Mouse (Mus musculus) intestine, embryonic 15.5 days (tissue): Measurements from ENCODE around the gene Rnd1. TPM values are rescaled to one million over a fixed set of nuclear protein-coding genes. Genes with fewer than 3 reads are reported as not detected.

Source experiments
- ATAC-seq: fragments of 200-750 bp; cut with Nextera tagmentation; 2 replicates; pipeline ENCODE4 v1.8.0; 2017; ENCODE audit warnings: moderate TSS enrichment, moderate library complexity
- H3K27ac ChIP-seq: fragments of 300-500 bp; sonication (generic); 2 replicates; pipeline ENCODE4 v1.5.1; 2015; ENCODE audit warnings: mild to moderate bottlenecking, inconsistent platforms
- H3K27me3 ChIP-seq: fragments of 300-500 bp; sonication (generic); replicated peaks from 2 replicates; pipeline ENCODE4 v1.6.1; 2015; ENCODE audit warnings: inconsistent platforms
- H3K36me3 ChIP-seq: fragments of 300-500 bp; sonication (generic); 2 replicates; pipeline ENCODE4 v1.6.1; 2015; ENCODE audit warnings: inconsistent platforms
- H3K4me1 ChIP-seq: fragments of 300-500 bp; sonication (generic); replicated peaks from 2 replicates; pipeline ENCODE4 v1.6.1; 2015; ENCODE audit warnings: inconsistent platforms
- H3K4me2 ChIP-seq: fragments of 300-500 bp; sonication (generic); replicated peaks from 2 replicates; pipeline ENCODE4 v1.6.1; 2015; ENCODE audit warnings: mild to moderate bottlenecking, inconsistent platforms
- H3K4me3 ChIP-seq: fragments of 300-500 bp; sonication (generic); replicated peaks from 2 replicates; pipeline ENCODE4 v1.5.1; 2015; ENCODE audit warnings: inconsistent platforms
- H3K9ac ChIP-seq: fragments of 300-500 bp; sonication (generic); 2 replicates; pipeline ENCODE4 v1.6.1; 2015; ENCODE audit warnings: inconsistent platforms
- H3K9me3 ChIP-seq: fragments of 300-500 bp; sonication (generic); 2 replicates; pipeline ENCODE4 v1.6.1; 2016; ENCODE audit warnings: inconsistent platforms
- WGBS: fragments of 180-500 bp; shearing (Covaris S2); methylation state at CpG from one replicate; pipeline ENCODE4 v1.1.7; 2015; 5-methylcytosine and 5-hydroxymethylcytosine counted together
- polyA plus RNA-seq: library from polyadenylated mRNA; unstranded; fragments of >200 nt; fragmentation: Nextera tagmentation; extraction: Ambion mirVana; gene quantifications from 2 replicates; pipeline ENCODE4 v1.2.1, GENCODE M21; 2015

Gene Rnd1
- polyA plus RNA-seq, 1 experiment from 2014 or later, result 1.1 TPM

DNA sequence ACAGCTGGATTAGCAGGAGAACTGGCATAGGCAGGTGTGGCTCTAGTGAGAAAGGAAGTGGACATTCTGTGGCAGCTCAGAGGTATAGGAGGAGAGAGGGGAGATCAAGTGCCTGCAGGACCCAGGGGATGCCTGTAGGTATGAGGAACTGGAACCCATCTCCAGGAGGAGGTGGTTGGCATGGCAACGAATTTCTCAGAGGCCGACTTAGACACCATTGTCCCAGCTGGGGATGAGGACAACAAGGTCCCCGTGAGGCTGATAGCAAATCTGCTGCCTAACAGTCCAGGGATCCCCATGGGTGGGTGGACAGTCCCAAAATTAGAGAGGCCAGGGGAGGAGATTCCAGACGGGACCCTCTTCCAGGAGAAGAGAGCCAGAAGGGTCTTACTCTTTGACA lies 44.3 kb downstream of the Rnd1 start:
- no peak for ATAC-seq
- Histone ChIP-seq H3K9me3 (no peaks in the 10 kb centered on the region), H3K27me3 (peaks cover 14% of the 10 kb centered on the region), H3K4me2 (peak overlapping the region; percentile 94), H3K4me1 (peaks cover 62% of the 10 kb centered on the region), H3K4me3 (peak overlapping the region; percentile 89), H3K9ac (no peak overlapping the region), H3K36me3 (no peaks in the 10 kb centered on the region), H3K27ac (no peak overlapping the region)
- 14% methylated on average over 4 of the region's 4 CpGs for WGBS

DNA sequence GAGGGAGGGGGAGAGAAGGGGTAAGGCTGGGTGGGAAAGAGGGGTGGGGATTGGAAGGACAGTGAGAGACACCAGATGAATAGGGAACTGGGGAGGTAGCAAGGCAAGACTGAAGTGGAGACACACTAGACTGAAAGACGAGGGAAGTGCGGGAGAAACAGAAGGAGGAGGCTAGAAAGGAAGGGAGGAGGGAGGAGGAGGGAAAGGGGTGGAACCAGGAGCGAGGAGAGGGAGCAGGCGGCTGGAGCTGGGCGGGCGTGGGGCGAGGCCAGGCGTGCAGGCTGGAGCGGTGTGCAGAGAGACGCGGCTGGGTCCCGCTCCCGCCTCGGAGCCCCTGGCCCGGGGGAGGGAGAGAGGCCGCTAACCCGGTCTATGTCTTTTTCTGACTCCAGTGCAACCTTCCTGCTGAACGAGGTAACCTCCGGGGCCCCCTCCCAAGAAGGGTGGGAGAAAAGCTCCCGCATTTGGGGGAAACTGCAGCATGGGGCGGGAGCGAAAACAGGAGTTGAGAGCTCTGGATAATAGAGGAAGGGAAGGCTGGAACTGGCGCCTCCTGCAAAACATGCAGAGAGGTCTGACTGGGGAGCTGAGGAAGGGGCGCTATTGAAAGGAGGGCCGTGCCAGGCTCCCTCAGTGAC lies 45.0 kb downstream of the Rnd1 start:
- peak; percentile 81 for ATAC-seq
- 0% methylated on average over 25 of the region's 25 CpGs for WGBS
- no peaks in the 10 kb centered on the region for H3K36me3 ChIP-seq
- H3K4me1 ChIP-seq, result peaks cover 62% of the 10 kb centered on the region
- H3K4me2 ChIP-seq, result peak overlapping the region; percentile 94
- peak overlapping the region; percentile 89 for H3K4me3 ChIP-seq
- no peaks in the 10 kb centered on the region for H3K9me3 ChIP-seq
- peaks cover 14% of the 10 kb centered on the region for H3K27me3 ChIP-seq
- H3K27ac ChIP-seq, result peak overlapping the region; percentile 70
- H3K9ac ChIP-seq, result peak overlapping the region; percentile 70

- Histone ChIP-seq H3K27ac (peak overlapping the region; percentile 70; the same call in 1 of the 2 replicates), H3K4me2 (peak overlapping the region; percentile 94), H3K9me3 (no peaks in the 10 kb centered on the region), H3K4me3 (peak overlapping the region; percentile 89), H3K4me1 (peaks cover 61% of the 10 kb centered on the region), H3K9ac (peak overlapping the region; percentile 70), H3K36me3 (no peaks in the 10 kb centered on the region), H3K27me3 (peaks cover 14% of the 10 kb centered on the region)
- peak; percentile 27 for ATAC-seq
- WGBS, result 2% methylated on average over 18 of the region's 18 CpGs
Measured at GRCm38 (mm10) chr15:98631493-98631892, 45.8 kb downstream of the Rnd1 start.

GRCm38 (mm10) chr15:98630540-98630939 lies 46.7 kb downstream of the Rnd1 start, which contains the start of gene Cacnb3:
Gene Cacnb3 (plus strand): TSS chr15:98630840.
- H3K9ac ChIP-seq, result peak within 1 kb of the TSS; percentile 70
- H3K4me3 ChIP-seq, result peak within 1 kb of the TSS; percentile 89
- H3K27ac ChIP-seq, result peak within 1 kb of the TSS; percentile 70; the same call in 1 of the 2 replicates
- H3K4me1 ChIP-seq, result peaks cover 56% of the 10 kb centered on the region
- no peaks in the 10 kb centered on the region for H3K9me3 ChIP-seq
- H3K36me3 ChIP-seq, result no peaks in the 10 kb centered on the region
- no peak for ATAC-seq
- 55% methylated on average over 4 of the region's 4 CpGs for WGBS
- peaks cover 14% of the 10 kb centered on the region for H3K27me3 ChIP-seq
- peak within 1 kb of the TSS; percentile 94 for H3K4me2 ChIP-seq

DNA sequence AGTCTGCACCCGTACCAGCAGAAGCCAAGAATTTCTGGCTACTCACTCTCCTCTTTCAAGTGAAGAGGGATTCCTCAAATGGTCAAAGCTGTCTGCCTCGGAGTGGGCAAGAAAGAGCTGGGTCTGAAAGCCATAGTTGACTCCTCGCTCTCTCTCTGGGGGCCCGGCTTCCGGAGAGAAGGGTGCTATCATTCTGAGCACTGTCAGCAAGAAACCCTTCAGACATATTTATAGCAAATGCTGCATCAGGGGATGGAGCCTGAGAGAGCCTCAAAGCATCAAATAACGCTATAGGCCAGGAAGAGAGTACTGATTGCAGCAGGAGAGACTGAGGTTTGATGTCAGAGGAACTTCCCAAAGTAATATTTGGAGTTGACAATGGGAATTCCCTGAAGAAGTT lies 47.8 kb downstream of the Rnd1 start:
- Histone ChIP-seq H3K36me3 (no peaks in the 10 kb centered on the region), H3K4me1 (peaks cover 51% of the 10 kb centered on the region), H3K9me3 (no peaks in the 10 kb centered on the region), H3K9ac (no peak overlapping the region), H3K4me2 (peak overlapping the region; percentile 49; the same call in 1 of the 2 replicates), H3K27me3 (peaks cover 14% of the 10 kb centered on the region), H3K27ac (no peak overlapping the region), H3K4me3 (no peak overlapping the region)
- WGBS, result 42% methylated on average over 6 of the region's 6 CpGs
- ATAC-seq, result no peak

DNA sequence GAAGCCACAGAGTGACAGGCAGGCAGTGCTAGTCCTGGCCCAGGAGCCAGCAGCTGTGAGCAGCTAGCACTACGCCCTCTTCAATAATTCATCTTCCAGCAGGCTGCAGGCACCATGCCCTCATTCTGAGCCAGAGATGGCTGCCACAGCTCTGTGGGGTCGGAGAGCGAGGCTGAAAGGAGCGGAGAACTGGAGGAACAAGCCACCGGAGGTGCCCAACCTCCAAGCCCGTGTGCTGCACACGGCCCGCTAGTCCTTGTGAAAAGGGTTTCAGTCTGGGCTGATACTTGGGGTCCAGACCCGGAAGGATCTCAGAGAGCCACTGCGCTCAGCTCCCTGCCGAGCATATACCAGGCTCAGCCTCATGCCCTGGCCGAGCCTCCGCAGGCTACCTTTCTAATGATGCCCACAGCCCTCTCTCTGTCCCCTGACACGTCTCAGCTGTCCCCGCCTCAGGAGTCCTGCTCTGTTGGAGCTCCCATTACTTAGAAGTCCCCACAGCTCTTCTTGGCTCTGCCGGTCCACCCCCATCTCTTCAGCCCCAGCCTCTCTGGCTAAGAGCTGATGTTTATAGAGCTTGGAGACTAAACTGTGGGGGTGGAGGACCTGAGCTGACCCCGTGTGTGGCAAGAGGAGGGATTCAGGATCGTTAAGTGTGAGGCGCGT lies 48.5 kb downstream of the Rnd1 start:
- H3K4me1 ChIP-seq, result peaks cover 45% of the 10 kb centered on the region
- no peak for ATAC-seq
- H3K27me3 ChIP-seq, result peaks cover 14% of the 10 kb centered on the region
- 11% methylated on average over 20 of the region's 20 CpGs for WGBS
- H3K4me3 ChIP-seq, result peak overlapping the region; percentile 7
- 0 out of 2 replicates have a peak overlapping the region, but pooled peaks have one; percentile 37 for H3K27ac ChIP-seq
- no peak overlapping the region for H3K9ac ChIP-seq
- H3K4me2 ChIP-seq, result peak overlapping the region; percentile 49
- H3K9me3 ChIP-seq, result no peaks in the 10 kb centered on the region
- no peaks in the 10 kb centered on the region for H3K36me3 ChIP-seq

GRCm38 (mm10) chr15:98626487-98627212 lies 50.6 kb downstream of the Rnd1 start:
- no peaks in the 10 kb centered on the region for H3K36me3 ChIP-seq
- peaks cover 5% of the 10 kb centered on the region for H3K27me3 ChIP-seq
- no peak overlapping the region for H3K9ac ChIP-seq
- H3K4me2 ChIP-seq, result no peak overlapping the region
- H3K4me3 ChIP-seq, result no peak overlapping the region
- 78% methylated on average over 7 of the region's 7 CpGs for whole genome bisulfite sequencing
- peaks cover 32% of the 10 kb centered on the region for H3K4me1 ChIP-seq
- no peak for ATAC-seq
- no peak overlapping the region for H3K27ac ChIP-seq
- no peaks in the 10 kb centered on the region for H3K9me3 ChIP-seq

GRCm38 (mm10) chr15:98626078-98626477 lies 51.2 kb downstream of the Rnd1 start:
- ATAC-seq, result no peak
- Histone ChIP-seq H3K27ac (no peak overlapping the region), H3K4me2 (no peak overlapping the region), H3K9me3 (no peaks in the 10 kb centered on the region), H3K4me3 (no peak overlapping the region), H3K9ac (no peak overlapping the region), H3K36me3 (no peaks in the 10 kb centered on the region), H3K27me3 (peaks cover 4% of the 10 kb centered on the region), H3K4me1 (peaks cover 26% of the 10 kb centered on the region)
- WGBS, result 26% methylated on average over 8 of the region's 8 CpGs

- Histone ChIP-seq H3K9me3 (no peaks in the 10 kb centered on the region), H3K4me1 (peaks cover 8% of the 10 kb centered on the region), H3K4me3 (no peak overlapping the region), H3K4me2 (no peak overlapping the region), H3K9ac (no peak overlapping the region), H3K36me3 (no peaks in the 10 kb centered on the region), H3K27ac (no peak overlapping the region), H3K27me3 (no peaks in the 10 kb centered on the region)
- WGBS, result 49% methylated on average over 5 of the region's 5 CpGs
- no peak for ATAC-seq
Measured at GRCm38 (mm10) chr15:98623361-98623821, 53.9 kb downstream of the Rnd1 start.

GRCm38 (mm10) chr15:98622721-98623120 lies 54.5 kb downstream of the Rnd1 start:
- Histone ChIP-seq H3K4me3 (no peak overlapping the region), H3K4me1 (peaks cover 7% of the 10 kb centered on the region; the same call in 1 of the 2 replicates), H3K4me2 (no peak overlapping the region), H3K27me3 (no peaks in the 10 kb centered on the region), H3K9me3 (no peaks in the 10 kb centered on the region), H3K27ac (no peak overlapping the region), H3K36me3 (no peaks in the 10 kb centered on the region), H3K9ac (no peak overlapping the region)
- WGBS, result 22% methylated on average over 6 of the region's 6 CpGs
- ATAC-seq, result no peak

DNA sequence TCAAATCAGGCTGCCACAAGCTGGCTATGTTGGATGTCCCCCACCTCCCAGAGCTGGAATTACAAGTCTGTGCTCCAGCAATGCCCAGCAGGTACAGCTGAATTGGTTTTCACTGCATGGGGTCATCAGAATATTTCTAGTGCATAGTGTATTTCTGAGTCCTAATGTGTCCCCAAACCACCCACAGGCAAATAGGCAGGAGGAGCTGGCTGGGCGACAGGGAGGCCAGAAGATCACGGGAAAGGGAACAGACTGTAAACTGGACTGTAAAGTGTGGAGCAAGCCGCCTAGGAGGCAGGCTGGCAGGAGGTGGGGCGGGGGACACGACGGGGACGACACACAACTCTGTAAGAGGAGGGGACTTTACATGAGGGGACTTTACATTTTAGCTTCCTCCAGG lies 55.1 kb downstream of the Rnd1 start:
- H3K4me1 ChIP-seq, result peaks cover 10% of the 10 kb centered on the region; the same call in 1 of the 2 replicates

GRCm38 (mm10) chr15:98617176-98617537 lies 60.1 kb downstream of the Rnd1 start:
- H3K4me2 ChIP-seq, result peak overlapping the region; percentile 48
- WGBS, result under 1% methylated on average over 12 of the region's 12 CpGs
- no peak overlapping the region for H3K9ac ChIP-seq
- H3K4me3 ChIP-seq, result peak overlapping the region; percentile 10; the same call in 1 of the 2 replicates
- no peaks in the 10 kb centered on the region for H3K36me3 ChIP-seq
- peak overlapping the region; percentile 41; the same call in 1 of the 2 replicates for H3K27ac ChIP-seq
- peaks cover 14% of the 10 kb centered on the region for H3K4me1 ChIP-seq
- H3K27me3 ChIP-seq, result no peaks in the 10 kb centered on the region
- no peaks in the 10 kb centered on the region for H3K9me3 ChIP-seq
- peak; percentile 37 for ATAC-seq

More for the DNA sequence above, 55.1 kb downstream of the Rnd1 start:
- ATAC-seq, result no peak
- 14% methylated on average over 7 of the region's 7 CpGs for WGBS
- Histone ChIP-seq H3K27me3 (no peaks in the 10 kb centered on the region), H3K36me3 (no peaks in the 10 kb centered on the region), H3K9ac (no peak overlapping the region), H3K4me2 (no peak overlapping the region), H3K27ac (no peak overlapping the region), H3K9me3 (no peaks in the 10 kb centered on the region), H3K4me3 (no peak overlapping the region)
